Mouse (Mus musculus) E14TG2a.4 (cell line): ENCODE measurements at regions not wholly inside any gene's neighbourhood (a gene's known extent, or its start where the extent isn't known, plus 50 kb on each side); places are given as distances from the start of the nearest gene placed in this dataset.

Source experiments
- CTCF ChIP-seq: conservative IDR thresholded peaks from 2 replicates; pipeline ENCODE4 v1.5.1; 2014; ENCODE audit warnings: low read length
- NANOG ChIP-seq: IDR thresholded peaks from 2 replicates; pipeline ENCODE4 v1.6.1; 2014; ENCODE audit warnings: borderline replicate concordance, low read length, mixed read lengths
- POU5F1 ChIP-seq: IDR thresholded peaks from 2 replicates; pipeline ENCODE4 v1.6.1; 2014; ENCODE audit warnings: low read length, borderline replicate concordance

DNA sequence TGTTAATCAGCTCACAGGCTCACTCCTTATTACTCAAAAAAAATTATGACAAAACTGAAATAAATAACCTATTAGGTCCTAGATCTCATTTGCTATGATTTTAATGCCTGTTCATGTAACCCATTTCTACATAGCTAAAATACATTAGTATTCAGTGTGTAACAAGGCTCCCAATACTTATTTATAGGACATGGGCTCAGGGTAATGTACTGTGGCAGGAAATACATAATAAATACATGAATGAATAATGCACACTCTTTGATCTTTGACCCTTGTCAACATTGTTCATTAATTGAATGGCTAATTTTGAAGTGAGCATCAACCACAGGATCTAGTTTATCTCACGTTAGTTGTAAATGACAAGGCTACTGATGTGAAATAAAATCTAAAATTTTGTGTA is 340.4 kb upstream of the Tecrl start:
- TF ChIP-seq CTCF (no peak), POU5F1 (no peak), NANOG (no peak)
